Mouse (Mus musculus): ENCODE measurements at regions not wholly inside any gene's neighbourhood (a gene's known extent, or its start where the extent isn't known, plus 50 kb on each side); places are given as distances from the start of the nearest gene placed in this dataset.

- TF ChIP-seq CTCF (IDR thresholded peaks at IDR 0.05; ENCODE audit: control insufficient read depth, insufficient read depth, insufficient read length) (no peak), CEBPB (IDR thresholded peaks at IDR 0.05; ENCODE audit: low read depth) (no peak), MAX (IDR thresholded peaks at IDR 0.05) (no peak), USF1 (IDR thresholded peaks at IDR 0.05; ENCODE audit: low read depth) (no peak)
Observed at GRCm38 (mm10) chr4:31671530-31672170, 292.2 kb upstream of the Map3k7 start.

All from C2C12 (cell line).